Mouse (Mus musculus) hematopoietic stem cell, adult 5-6 weeks (primary cell): Measurements from ENCODE around the gene Cln5. TPM values are rescaled to one million over a fixed set of nuclear protein-coding genes. Genes with fewer than 3 reads are reported as not detected.

Experiments used
- ATAC-seq, 2 experiments: fragments of 125-278 bp in 1 of 2; replicated peaks in 1 of 2; 2 replicates each; pipeline ENCODE4 v1.8.0; 2016 to 2017; ENCODE audit warnings: inconsistent platforms in 2 of 2, mild to moderate bottlenecking in 2 of 2, moderate number of reproducible peaks in 2 of 2, low read depth in 1 of 2, moderate TSS enrichment in 1 of 2; ENCODE audit not compliant: low FRiP score in 2 of 2, poor library complexity in 2 of 2, severe bottlenecking in 2 of 2, insufficient read depth in 1 of 2, low TSS enrichment in 1 of 2
- total RNA-seq: library from RNA; stranded (forward); fragments of 172-1452, 232-1000 nt; gene quantifications from 2 replicates; pipeline ENCODE4 v1.2.3, GENCODE M21; 2017

Gene Cln5
- total RNA-seq, 1 experiment from 2014 or later: 47.3 TPM

DNA sequence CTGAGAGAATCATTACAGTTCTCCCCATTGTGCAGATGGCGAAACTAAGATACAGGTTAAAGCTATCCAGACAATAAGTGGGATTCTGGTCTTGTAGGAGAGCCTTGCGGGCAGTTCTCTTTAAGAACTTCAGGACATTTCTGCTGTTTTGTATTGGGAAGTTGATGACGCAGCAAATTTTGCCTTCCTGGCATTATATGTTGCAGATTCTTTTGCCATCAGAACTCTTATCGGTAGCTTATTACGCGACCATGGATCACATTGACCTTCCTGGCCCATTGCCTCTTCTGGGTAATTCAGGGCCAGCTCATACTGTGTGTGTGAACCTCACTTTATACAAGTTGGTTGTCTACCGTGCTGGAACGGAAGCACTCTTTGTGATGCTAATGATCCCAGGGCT, 3.8 kb downstream of the Cln5 start:
- ATAC-seq: no peak

DNA sequence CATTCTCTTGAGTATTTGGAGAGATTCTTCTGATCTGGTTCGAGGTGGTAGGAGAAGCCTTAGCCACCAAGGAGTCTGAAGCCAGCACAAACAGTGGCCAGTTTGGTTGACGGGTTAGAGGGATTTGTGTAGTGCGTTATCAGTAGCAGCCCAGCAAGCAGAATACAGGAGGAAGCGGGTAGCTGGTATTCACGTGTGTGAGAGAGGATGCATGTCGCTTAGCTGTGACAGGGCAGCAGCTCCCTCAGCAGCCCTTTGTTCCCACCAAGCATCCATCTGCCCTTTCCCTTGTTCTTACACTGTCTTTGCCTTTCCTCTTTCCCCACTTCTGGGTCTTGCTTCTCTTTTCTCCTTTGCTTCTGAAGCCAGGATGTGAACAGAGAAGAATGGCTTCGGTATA, 5.2 kb downstream of the Cln5 start:
- ATAC-seq: no peak

- ATAC-seq: no peak
Observed at GRCm38 (mm10) chr14:103077272-103078005, 7.4 kb downstream of the Cln5 start.

GRCm38 (mm10) chr14:103078006-103078912, 8.2 kb downstream of the Cln5 start:
- no peak for ATAC-seq

GRCm38 (mm10) chr14:103079209-103079977, 9.4 kb downstream of the Cln5 start:
- ATAC-seq: no peak

DNA sequence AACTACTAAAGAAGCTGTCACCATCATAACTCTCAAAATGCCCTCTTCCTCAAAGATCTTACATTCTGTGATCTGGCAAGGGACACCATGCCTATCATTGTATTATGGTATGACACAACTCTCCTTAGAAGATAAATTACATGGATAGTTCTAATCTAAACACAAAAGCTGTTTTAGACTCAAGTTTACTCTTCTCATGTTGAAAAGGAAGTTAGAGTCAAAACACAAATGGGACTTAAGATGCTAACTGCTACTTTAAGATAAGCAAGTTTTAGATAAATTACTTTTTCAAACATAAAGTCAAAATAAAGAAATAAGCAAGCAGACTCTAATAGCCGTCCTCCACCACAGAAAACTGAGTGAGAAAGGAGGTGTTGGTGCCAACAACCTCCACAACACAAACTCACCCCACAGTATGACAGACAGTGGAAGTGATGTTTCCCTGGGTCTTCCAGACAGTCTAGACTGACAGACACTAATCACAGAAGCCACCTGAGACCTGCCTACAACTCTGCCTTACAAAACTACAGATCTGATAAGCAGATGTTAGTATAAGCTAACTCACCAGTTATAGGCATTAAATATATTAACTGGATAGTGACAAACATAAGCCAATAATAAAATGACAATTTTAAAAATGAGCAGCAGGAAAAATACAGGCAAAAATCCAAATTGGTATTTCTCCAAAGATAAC, 16.0 kb downstream of the Cln5 start:
- no peak; a peak in 1 of 4 replicates for ATAC-seq

- ATAC-seq: peak; percentile 5 to 62; a peak in 2 of 4 replicates
Observed at GRCm38 (mm10) chr14:103086671-103087324, 16.8 kb downstream of the Cln5 start.

- ATAC-seq: no peak
Observed at GRCm38 (mm10) chr14:103087846-103088245, 17.8 kb downstream of the Cln5 start.

DNA sequence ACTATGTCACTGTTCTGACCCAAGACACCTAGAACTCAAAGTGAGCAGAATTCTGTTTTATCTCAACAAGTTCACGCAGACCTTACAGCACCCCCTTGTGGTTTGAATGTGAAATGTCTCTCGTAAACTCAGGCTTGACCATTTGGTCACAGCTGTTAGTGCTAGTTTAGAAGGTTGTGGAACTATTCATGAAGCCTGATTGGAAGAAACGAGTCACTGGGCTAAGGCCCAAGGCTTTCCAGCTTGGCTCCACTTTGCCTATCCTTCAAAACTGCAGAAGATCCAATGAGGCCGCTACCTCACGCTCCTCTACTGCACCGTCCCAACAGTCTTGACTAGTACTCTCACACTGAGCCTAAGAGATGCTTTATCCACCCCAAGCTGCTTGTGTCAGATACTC, 18.6 kb downstream of the Cln5 start:
- peak; percentile 54; a peak in 1 of 4 replicates for ATAC-seq

- no peak for ATAC-seq
Observed at GRCm38 (mm10) chr14:103093236-103093635, 23.2 kb downstream of the Cln5 start.

- no peak for ATAC-seq
Observed at GRCm38 (mm10) chr14:103093670-103094069, 23.7 kb downstream of the Cln5 start.

GRCm38 (mm10) chr14:103095036-103095435, 25.0 kb downstream of the Cln5 start:
- ATAC-seq: no peak

- no peak for ATAC-seq
Observed at GRCm38 (mm10) chr14:103095826-103096225, 25.8 kb downstream of the Cln5 start.

- ATAC-seq: no peak
Observed at GRCm38 (mm10) chr14:103096621-103097020, 26.6 kb downstream of the Cln5 start.

GRCm38 (mm10) chr14:103098213-103098586, 28.2 kb downstream of the Cln5 start:
- no peak for ATAC-seq

- ATAC-seq: peak; percentile 18 to 56; a peak in 3 of 4 replicates
Observed at GRCm38 (mm10) chr14:103098587-103099235, 28.7 kb downstream of the Cln5 start.
